Mouse (Mus musculus) lung, postnatal 36 days (tissue): ENCODE measurements at regions not wholly inside any gene's neighbourhood (a gene's known extent, or its start where the extent isn't known, plus 50 kb on each side); places are given as distances from the start of the nearest gene placed in this dataset.

ENCODE experiments used
- DNase-seq: peaks from one replicate; pipeline ENCODE4 v3.0.0; 2022; ENCODE audit warnings: mixed read lengths

- DNase-seq = no peak
Measured at GRCm38 (mm10) chr9:91151893-91152292, 210.3 kb upstream of the Zic4 start.

GRCm38 (mm10) chr9:91159311-91159710 is 202.9 kb upstream of the Zic4 start:
- no peak for DNase-seq

GRCm38 (mm10) chr9:91167871-91168270 is 194.3 kb upstream of the Zic4 start:
- no peak for DNase-seq

DNA sequence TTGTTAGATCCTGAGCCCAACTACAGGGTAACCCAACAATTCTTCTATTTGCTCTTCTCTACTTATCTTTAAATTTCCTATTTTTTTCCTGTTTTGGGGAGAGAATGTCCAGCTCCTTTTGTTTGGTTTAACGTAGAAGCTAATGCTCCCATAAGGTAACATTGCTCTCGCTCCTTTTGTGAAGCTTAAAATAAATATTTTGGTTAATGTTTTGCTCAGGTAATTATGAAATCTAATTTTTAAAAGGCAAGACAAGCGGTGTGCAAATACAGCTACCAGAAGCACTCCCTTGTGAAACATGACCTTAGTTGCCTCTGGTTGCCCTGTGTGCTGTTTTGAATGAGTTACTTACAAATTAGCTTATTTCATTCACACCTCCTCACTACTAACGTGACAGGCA is 169.0 kb upstream of the Zic4 start:
- DNase-seq = no peak

GRCm38 (mm10) chr9:91193954-91194353 is 168.3 kb upstream of the Zic4 start:
- no peak for DNase-seq

GRCm38 (mm10) chr9:91207281-91207680 is 154.9 kb upstream of the Zic4 start:
- DNase-seq = no peak

GRCm38 (mm10) chr9:91227673-91228440 is 134.4 kb upstream of the Zic4 start:
- DNase-seq = no peak

DNA sequence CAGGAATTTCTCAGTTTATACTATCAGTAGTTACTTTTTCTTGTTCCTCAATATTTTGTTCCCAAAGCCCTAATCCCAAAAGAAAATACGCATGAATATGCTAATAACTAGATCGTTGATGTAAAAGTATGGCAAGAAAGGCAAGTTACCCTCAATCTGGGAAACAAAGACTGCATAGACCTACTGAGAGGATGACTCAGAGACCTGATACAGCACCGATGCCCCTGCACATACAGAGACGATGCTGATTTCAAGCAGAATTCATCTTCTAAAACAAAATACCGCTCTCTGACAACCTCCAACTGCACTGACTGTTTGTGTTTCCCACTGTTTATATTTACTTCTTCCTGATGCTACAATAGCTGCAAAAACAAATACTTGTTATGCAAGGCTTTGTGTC is 133.7 kb upstream of the Zic4 start:
- no peak for DNase-seq

- DNase-seq = no peak
Measured at GRCm38 (mm10) chr9:91253886-91254285, 108.3 kb upstream of the Zic4 start.

- no peak for DNase-seq
Measured at GRCm38 (mm10) chr9:91291340-91291739, 70.9 kb upstream of the Zic4 start.
